Mouse (Mus musculus): Measurements from ENCODE around the gene Atp6v0a1. TPM values are rescaled to one million over a fixed set of nuclear protein-coding genes. Genes with fewer than 3 reads are reported as not detected.

Atp6v0a1 gene
- polyA plus RNA-seq, 1 experiment: 22.8 TPM

- peak overlapping the region; percentile 96 for H3K4me3 ChIP-seq (ENCODE audit: insufficient read depth, poor library complexity, severe bottlenecking)
- no peak for TF ChIP-seq MYOG (IDR thresholded peaks at IDR 0.05; ENCODE audit: control insufficient read depth, extremely low read depth, insufficient read length)
- TF ChIP-seq MAX (IDR thresholded peaks at IDR 0.05): no peak
- no peak for TF ChIP-seq CTCF (IDR thresholded peaks at IDR 0.05; ENCODE audit: control insufficient read depth, insufficient read depth, insufficient read length)
- H3K79me3 ChIP-seq (ENCODE audit: low read depth): peaks cover 67% of the 10 kb centered on the region
- H3K79me2 ChIP-seq (ENCODE audit: control insufficient read depth, insufficient read depth): peaks cover 86% of the 10 kb centered on the region
- peaks cover 49% of the 10 kb centered on the region for H3K36me3 ChIP-seq (ENCODE audit: control insufficient read depth, insufficient read depth)
- peak overlapping the region; percentile 96 for H3ac ChIP-seq (ENCODE audit: control insufficient read depth, insufficient read length, low read depth)
- H3K27me3 ChIP-seq (ENCODE audit: control insufficient read depth, insufficient read depth, insufficient read length): no peaks in the 10 kb centered on the region
Measured at GRCm38 (mm10) chr11:100968501-100968900, 40.8 kb upstream of the Atp6v0a1 start.

- peak overlapping the region; percentile 96 for H3K4me3 ChIP-seq (ENCODE audit: insufficient read depth, poor library complexity, severe bottlenecking)
- H3K27me3 ChIP-seq (ENCODE audit: control insufficient read depth, insufficient read depth, insufficient read length): no peaks in the 10 kb centered on the region
- TF ChIP-seq USF1 (IDR thresholded peaks at IDR 0.05; ENCODE audit: low read depth): no peak
- no peak for TF ChIP-seq CTCF (IDR thresholded peaks at IDR 0.05; ENCODE audit: control insufficient read depth, insufficient read depth, insufficient read length)
- no peak for TF ChIP-seq FOSL1 (IDR thresholded peaks at IDR 0.05; ENCODE audit: insufficient read depth, low read length, poor library complexity, severe bottlenecking)
- TF ChIP-seq MYOD1 (IDR thresholded peaks at IDR 0.05; ENCODE audit: control insufficient read depth, insufficient read length, low read depth): no peak
- peaks cover 60% of the 10 kb centered on the region for H3K79me3 ChIP-seq (ENCODE audit: low read depth)
- peaks cover 44% of the 10 kb centered on the region for H3K36me3 ChIP-seq (ENCODE audit: control insufficient read depth, insufficient read depth)
- peak overlapping the region; percentile 96 for H3ac ChIP-seq (ENCODE audit: control insufficient read depth, insufficient read length, low read depth)
- H3K79me2 ChIP-seq (ENCODE audit: control insufficient read depth, insufficient read depth): peaks cover 79% of the 10 kb centered on the region
Measured at GRCm38 (mm10) chr11:100969189-100969743, 40.0 kb upstream of the Atp6v0a1 start.

GRCm38 (mm10) chr11:100969744-100970556, 39.3 kb upstream of the Atp6v0a1 start:
- peaks cover 72% of the 10 kb centered on the region for H3K79me2 ChIP-seq (ENCODE audit: control insufficient read depth, insufficient read depth)
- peak overlapping the region; percentile 96 for H3ac ChIP-seq (ENCODE audit: control insufficient read depth, insufficient read length, low read depth)
- no peak for TF ChIP-seq CEBPB (IDR thresholded peaks at IDR 0.05; ENCODE audit: low read depth)
- no peak for TF ChIP-seq CTCF (IDR thresholded peaks at IDR 0.05; ENCODE audit: control insufficient read depth, insufficient read depth, insufficient read length)
- no peak for TF ChIP-seq FOSL1 (IDR thresholded peaks at IDR 0.05; ENCODE audit: insufficient read depth, low read length, poor library complexity, severe bottlenecking)
- no peak for TF ChIP-seq MYOG (IDR thresholded peaks at IDR 0.05; ENCODE audit: control insufficient read depth, extremely low read depth, insufficient read length)
- no peak for TF ChIP-seq USF1 (IDR thresholded peaks at IDR 0.05; ENCODE audit: low read depth)
- TF ChIP-seq MAX (IDR thresholded peaks at IDR 0.05): no peak
- no peak for TF ChIP-seq MYOD1 (IDR thresholded peaks at IDR 0.05; ENCODE audit: control insufficient read depth, insufficient read length, low read depth)
- peak overlapping the region; percentile 96 for H3K4me3 ChIP-seq (ENCODE audit: insufficient read depth, poor library complexity, severe bottlenecking)
- peaks cover 37% of the 10 kb centered on the region for H3K36me3 ChIP-seq (ENCODE audit: control insufficient read depth, insufficient read depth)
- no peaks in the 10 kb centered on the region for H3K27me3 ChIP-seq (ENCODE audit: control insufficient read depth, insufficient read depth, insufficient read length)
- peaks cover 53% of the 10 kb centered on the region for H3K79me3 ChIP-seq (ENCODE audit: low read depth)

GRCm38 (mm10) chr11:100970557-100970937, 38.7 kb upstream of the Atp6v0a1 start, which contains the start of gene Cavin1:
Gene Cavin1 (minus strand): TSS chr11:100970887.
- Histone ChIP-seq H3K79me2 (ENCODE audit: control insufficient read depth, insufficient read depth) (peaks cover 66% of the 10 kb centered on the region), H3ac (ENCODE audit: control insufficient read depth, insufficient read length, low read depth) (peak within 1 kb of the TSS; percentile 96), H3K27me3 (ENCODE audit: control insufficient read depth, insufficient read depth, insufficient read length) (no peaks in the 10 kb centered on the region), H3K4me3 (ENCODE audit: insufficient read depth, poor library complexity, severe bottlenecking) (peak within 1 kb of the TSS; percentile 96), H3K79me3 (ENCODE audit: low read depth) (peaks cover 47% of the 10 kb centered on the region), H3K36me3 (ENCODE audit: control insufficient read depth, insufficient read depth) (peaks cover 31% of the 10 kb centered on the region)
- TF ChIP-seq MYOD1 (IDR thresholded peaks at IDR 0.05; ENCODE audit: control insufficient read depth, insufficient read length, low read depth) (no peak), MAX (IDR thresholded peaks at IDR 0.05) (no peak), CEBPB (IDR thresholded peaks at IDR 0.05; ENCODE audit: low read depth) (no peak), MYOG (IDR thresholded peaks at IDR 0.05; ENCODE audit: control insufficient read depth, extremely low read depth, insufficient read length) (no peak), FOSL1 (IDR thresholded peaks at IDR 0.05; ENCODE audit: insufficient read depth, low read length, poor library complexity, severe bottlenecking) (no peak), CTCF (IDR thresholded peaks at IDR 0.05; ENCODE audit: control insufficient read depth, insufficient read depth, insufficient read length) (no peak), USF1 (IDR thresholded peaks at IDR 0.05; ENCODE audit: low read depth) (no peak)

GRCm38 (mm10) chr11:100971455-100971854, 37.8 kb upstream of the Atp6v0a1 start:
- TF ChIP-seq CEBPB (IDR thresholded peaks at IDR 0.05; ENCODE audit: low read depth) (no peak), MAX (IDR thresholded peaks at IDR 0.05) (no peak), USF1 (IDR thresholded peaks at IDR 0.05; ENCODE audit: low read depth) (no peak)
- no peak overlapping the region for H3K4me3 ChIP-seq (ENCODE audit: insufficient read depth, poor library complexity, severe bottlenecking)
- no peaks in the 10 kb centered on the region for H3K27me3 ChIP-seq (ENCODE audit: control insufficient read depth, insufficient read depth, insufficient read length)
- no peak overlapping the region for H3ac ChIP-seq (ENCODE audit: control insufficient read depth, insufficient read length, low read depth)
- H3K79me2 ChIP-seq (ENCODE audit: control insufficient read depth, insufficient read depth): peaks cover 57% of the 10 kb centered on the region
- peaks cover 23% of the 10 kb centered on the region for H3K36me3 ChIP-seq (ENCODE audit: control insufficient read depth, insufficient read depth)
- peaks cover 38% of the 10 kb centered on the region for H3K79me3 ChIP-seq (ENCODE audit: low read depth)

GRCm38 (mm10) chr11:100973245-100973644, 36.0 kb upstream of the Atp6v0a1 start:
- H3K79me3 ChIP-seq (ENCODE audit: low read depth): peaks cover 20% of the 10 kb centered on the region
- H3ac ChIP-seq (ENCODE audit: control insufficient read depth, insufficient read length, low read depth): no peak overlapping the region
- TF ChIP-seq MYOG (IDR thresholded peaks at IDR 0.05; ENCODE audit: control insufficient read depth, extremely low read depth, insufficient read length) (no peak), CTCF (IDR thresholded peaks at IDR 0.05; ENCODE audit: control insufficient read depth, insufficient read depth, insufficient read length) (no peak), CEBPB (IDR thresholded peaks at IDR 0.05; ENCODE audit: low read depth) (no peak), USF1 (IDR thresholded peaks at IDR 0.05; ENCODE audit: low read depth) (no peak)
- H3K79me2 ChIP-seq (ENCODE audit: control insufficient read depth, insufficient read depth): peaks cover 39% of the 10 kb centered on the region
- H3K4me3 ChIP-seq (ENCODE audit: insufficient read depth, poor library complexity, severe bottlenecking): no peak overlapping the region
- H3K36me3 ChIP-seq (ENCODE audit: control insufficient read depth, insufficient read depth): peaks cover 6% of the 10 kb centered on the region
- no peaks in the 10 kb centered on the region for H3K27me3 ChIP-seq (ENCODE audit: control insufficient read depth, insufficient read depth, insufficient read length)

Data from C2C12 (cell line).